Mouse (Mus musculus) bone marrow, adult 2 months (tissue): ENCODE results near the gene Tprg.

ENCODE experiments used
- CTCF ChIP-seq: fragments of 200-500 bp; IDR thresholded peaks from 2 replicates; pipeline ENCODE4 v1.5.1; 2011; ENCODE audit warnings: low read length, control low read depth; ENCODE audit not compliant: control insufficient read depth, insufficient read depth
- POLR2A ChIP-seq: fragments of 200-500 bp; IDR thresholded peaks from 2 replicates; pipeline ENCODE4 v1.6.1; 2011; ENCODE audit warnings: low read depth, mild to moderate bottlenecking, control low read depth, low read length, borderline replicate concordance; ENCODE audit not compliant: control insufficient read depth

- TF ChIP-seq CTCF = no peak
- TF ChIP-seq POLR2A = no peak
Measured at GRCm38 (mm10) chr16:25424001-25424400, 137.4 kb downstream of the Tprg start.
